Mouse (Mus musculus): ENCODE measurements at regions not wholly inside any gene's neighbourhood (a gene's known extent, or its start where the extent isn't known, plus 50 kb on each side); places are given as distances from the start of the nearest gene placed in this dataset.

GRCm38 (mm10) chr2:51238131-51238931 is 89.4 kb upstream of the Rnd3 start:
- no peak for TF ChIP-seq CTCF (IDR thresholded peaks at IDR 0.05; ENCODE audit: control insufficient read depth, insufficient read depth, insufficient read length)
- no peak for TF ChIP-seq CEBPB (IDR thresholded peaks at IDR 0.05; ENCODE audit: low read depth)
- peak; percentile 39 for TF ChIP-seq MYOD1 (IDR thresholded peaks at IDR 0.05; ENCODE audit: control insufficient read depth, insufficient read length, low read depth)
- TF ChIP-seq USF1 (IDR thresholded peaks at IDR 0.05; ENCODE audit: low read depth), result no peak
- TF ChIP-seq FOSL1 (IDR thresholded peaks at IDR 0.05; ENCODE audit: insufficient read depth, low read length, poor library complexity, severe bottlenecking), result peak; percentile 24

Measured in C2C12 (cell line).